Mouse (Mus musculus): Measurements from ENCODE around the gene Hoxc4. TPM values are rescaled to one million over a fixed set of nuclear protein-coding genes. Genes with fewer than 3 reads are reported as not detected.

Hoxc4 gene
- total and polyA plus RNA-seq, 2 experiments from 2014 or later: not detected

GRCm38 (mm10) chr15:103009265-103010111, 9.2 kb upstream of the Hoxc4 start:
- no peaks in the 10 kb centered on the region for H3K9me3 ChIP-seq (replicated peaks; ENCODE audit: control insufficient read depth, low read length)
- no peak overlapping the region for H3K4me3 ChIP-seq (ENCODE audit: low read depth, low read length)
- TF ChIP-seq EP300 (IDR thresholded peaks at IDR 0.05; ENCODE audit: low read depth) (no peak), CTCF (IDR thresholded peaks at IDR 0.05; ENCODE audit: low read depth) (no peak)
- H3K27me3 ChIP-seq (ENCODE audit: control insufficient read depth, insufficient read depth, low read length): peaks cover 99% of the 10 kb centered on the region
- no peak overlapping the region for H3K4me2 ChIP-seq (ENCODE audit: low read depth, low read length)
- H3K4me1 ChIP-seq (ENCODE audit: control insufficient read depth, insufficient read depth): no peaks in the 10 kb centered on the region
- ATAC-seq (ENCODE audit: insufficient read depth, low read depth) (no peak), DNase-seq (ENCODE audit: low spot score) (no peak)
- no peak overlapping the region for H3K9ac ChIP-seq (replicated peaks; ENCODE audit: low read depth, low read length)
- WGBS: 2% methylated on average over 27 of the region's 27 CpGs
- no peaks in the 10 kb centered on the region for H3K36me3 ChIP-seq (replicated peaks; ENCODE audit: control insufficient read depth, insufficient read depth, low read length)
- H3K27ac ChIP-seq (ENCODE audit: low read depth): no peak overlapping the region

- TF ChIP-seq EP300 (IDR thresholded peaks at IDR 0.05; ENCODE audit: low read depth): no peak
- no peak for TF ChIP-seq CTCF (IDR thresholded peaks at IDR 0.05; ENCODE audit: low read depth)
- WGBS: 4% methylated on average over 31 of the region's 31 CpGs
- DNase-seq (ENCODE audit: low spot score) (no peak), ATAC-seq (ENCODE audit: insufficient read depth, low read depth) (no peak)
- H3K27me3 ChIP-seq (ENCODE audit: control insufficient read depth, insufficient read depth, low read length): peaks cover 99% of the 10 kb centered on the region
- no peak overlapping the region for H3K9ac ChIP-seq (replicated peaks; ENCODE audit: low read depth, low read length)
- H3K36me3 ChIP-seq (replicated peaks; ENCODE audit: control insufficient read depth, insufficient read depth, low read length): no peaks in the 10 kb centered on the region
- H3K27ac ChIP-seq (ENCODE audit: low read depth): no peak overlapping the region
- no peak overlapping the region for H3K4me3 ChIP-seq (ENCODE audit: low read depth, low read length)
- no peaks in the 10 kb centered on the region for H3K9me3 ChIP-seq (replicated peaks; ENCODE audit: control insufficient read depth, low read length)
- H3K4me2 ChIP-seq (ENCODE audit: low read depth, low read length): no peak overlapping the region
- no peaks in the 10 kb centered on the region for H3K4me1 ChIP-seq (ENCODE audit: control insufficient read depth, insufficient read depth)
Measured at GRCm38 (mm10) chr15:103010112-103010846, 8.5 kb upstream of the Hoxc4 start.

GRCm38 (mm10) chr15:103010847-103011555, 7.7 kb upstream of the Hoxc4 start:
- no peak for DNase-seq (ENCODE audit: low spot score)
- no peaks in the 10 kb centered on the region for H3K4me1 ChIP-seq (ENCODE audit: control insufficient read depth, insufficient read depth)
- TF ChIP-seq CTCF (IDR thresholded peaks at IDR 0.05; ENCODE audit: low read depth) (no peak), EP300 (IDR thresholded peaks at IDR 0.05; ENCODE audit: low read depth) (no peak)
- WGBS: 3% methylated on average over 28 of the region's 28 CpGs
- no peak for ATAC-seq (ENCODE audit: insufficient read depth, low read depth)
- no peak overlapping the region for H3K27ac ChIP-seq (ENCODE audit: low read depth)
- H3K36me3 ChIP-seq (replicated peaks; ENCODE audit: control insufficient read depth, insufficient read depth, low read length): no peaks in the 10 kb centered on the region
- no peak overlapping the region for H3K4me3 ChIP-seq (ENCODE audit: low read depth, low read length)
- no peak overlapping the region for H3K4me2 ChIP-seq (ENCODE audit: low read depth, low read length)
- no peak overlapping the region for H3K9ac ChIP-seq (replicated peaks; ENCODE audit: low read depth, low read length)
- H3K27me3 ChIP-seq (ENCODE audit: control insufficient read depth, insufficient read depth, low read length): peaks cover 99% of the 10 kb centered on the region
- no peaks in the 10 kb centered on the region for H3K9me3 ChIP-seq (replicated peaks; ENCODE audit: control insufficient read depth, low read length)

- 7% methylated on average over 26 of the region's 26 CpGs for WGBS
- peaks cover 99% of the 10 kb centered on the region for H3K27me3 ChIP-seq (ENCODE audit: control insufficient read depth, insufficient read depth, low read length)
- H3K4me3 ChIP-seq (ENCODE audit: low read depth, low read length): no peak overlapping the region
Measured at GRCm38 (mm10) chr15:103011928-103012486, 6.7 kb upstream of the Hoxc4 start.

More at GRCm38 (mm10) chr15:103011928-103012486, 6.7 kb upstream of the Hoxc4 start:
- H3K9me3 ChIP-seq (replicated peaks; ENCODE audit: control insufficient read depth, low read length): no peaks in the 10 kb centered on the region
- no peak for DNase-seq (ENCODE audit: low spot score)
- TF ChIP-seq EP300 (IDR thresholded peaks at IDR 0.05; ENCODE audit: low read depth): no peak
- no peak for TF ChIP-seq CTCF (IDR thresholded peaks at IDR 0.05; ENCODE audit: low read depth)
- no peak overlapping the region for H3K27ac ChIP-seq (ENCODE audit: low read depth)
- H3K36me3 ChIP-seq (replicated peaks; ENCODE audit: control insufficient read depth, insufficient read depth, low read length): no peaks in the 10 kb centered on the region
- H3K4me2 ChIP-seq (ENCODE audit: low read depth, low read length): no peak overlapping the region
- H3K9ac ChIP-seq (replicated peaks; ENCODE audit: low read depth, low read length): no peak overlapping the region
- H3K4me1 ChIP-seq (ENCODE audit: control insufficient read depth, insufficient read depth): no peaks in the 10 kb centered on the region
- ATAC-seq (ENCODE audit: insufficient read depth, low read depth): no peak
